Mouse (Mus musculus) MEL (cell line): ENCODE data around the gene Scin. TPM values are rescaled to one million over a fixed set of nuclear protein-coding genes. Genes with fewer than 3 reads are reported as not detected.

ENCODE experiments used
- DNase-seq: peaks from one replicate; pipeline ENCODE4 v3.0.0; 2011; ENCODE audit warnings: low read depth, low spot score
- H3K27ac ChIP-seq: 2 replicates; pipeline ENCODE4 v1.5.1; 2012; ENCODE audit warnings: low read depth, mild to moderate bottlenecking, control low read depth, low read length, moderate library complexity; ENCODE audit not compliant: control insufficient read depth
- H3K27me3 ChIP-seq, 2 experiments: fragments of 150-350 bp in 1 of 2; sonication (generic) in 1 of 2; 2 replicates each; pipeline ENCODE4 v1.6.1; 2012; ENCODE audit warnings: low read length in 2 of 2, mild to moderate bottlenecking in 2 of 2, improper control_type of control experiment in 1 of 2, moderate library complexity in 1 of 2; ENCODE audit not compliant: insufficient read depth in 2 of 2, control insufficient read depth in 1 of 2
- H3K36me3 ChIP-seq, 2 experiments: 2 replicates each; pipeline ENCODE4 v1.6.1; 2012 to 2014; ENCODE audit warnings: low read length in 2 of 2, improper control_type of control experiment in 1 of 2, inconsistent platforms in 1 of 2, mild to moderate bottlenecking in 1 of 2; ENCODE audit not compliant: insufficient read depth in 2 of 2, control insufficient read depth in 1 of 2
- H3K4me1 ChIP-seq, 2 experiments: fragments of 150-350 bp in 1 of 2; sonication (generic) in 1 of 2; 2 replicates each; pipeline ENCODE4 v1.6.1; 2012; ENCODE audit warnings: low read length in 2 of 2, improper control_type of control experiment in 1 of 2, mild to moderate bottlenecking in 1 of 2; ENCODE audit not compliant: insufficient read depth in 2 of 2, control insufficient read depth in 1 of 2
- H3K4me3 ChIP-seq, 2 experiments: fragments of 150-350 bp in 1 of 2; sonication (generic) in 1 of 2; 2 replicates each; pipeline ENCODE4 v1.5.1; 2012; ENCODE audit warnings: low read depth in 2 of 2, low read length in 2 of 2, mild to moderate bottlenecking in 2 of 2, moderate library complexity in 2 of 2, control low read depth in 1 of 2, improper control_type of control experiment in 1 of 2; ENCODE audit not compliant: control insufficient read depth in 1 of 2, insufficient read depth in 1 of 2
- H3K79me2 ChIP-seq: 2 replicates; pipeline ENCODE4 v1.6.1; 2012; ENCODE audit warnings: mild to moderate bottlenecking, low read length, moderate library complexity; ENCODE audit not compliant: control insufficient read depth, poor library complexity, insufficient read depth
- H3K9ac ChIP-seq: 2 replicates; pipeline ENCODE4 v1.6.1; 2012; ENCODE audit warnings: low read depth, mild to moderate bottlenecking, control low read depth, low read length, moderate library complexity; ENCODE audit not compliant: control insufficient read depth, poor library complexity, severe bottlenecking
- H3K9me3 ChIP-seq: fragments of 150-350 bp; sonication (generic); replicated peaks from 2 replicates; pipeline ENCODE4 v1.6.1; 2012; ENCODE audit warnings: mild to moderate bottlenecking, low read length, improper control_type of control experiment, moderate library complexity; ENCODE audit not compliant: insufficient read depth
- E2F4 ChIP-seq: IDR thresholded peaks from 2 replicates; pipeline ENCODE4 v1.6.1; 2011; ENCODE audit warnings: low read depth, low read length, improper control_type of control experiment, borderline replicate concordance
- EP300 ChIP-seq, 2 experiments: IDR thresholded peaks; 2 replicates each; pipeline ENCODE4 v1.6.1; 2011; ENCODE audit warnings: improper control_type of control experiment in 2 of 2, low read length in 2 of 2, low read depth in 1 of 2, mild to moderate bottlenecking in 1 of 2
- HCFC1 ChIP-seq: IDR thresholded peaks from 2 replicates; pipeline ENCODE4 v1.6.1; 2012; ENCODE audit warnings: low read depth, mild to moderate bottlenecking, inconsistent platforms, low read length, improper control_type of control experiment, moderate library complexity
- JUND ChIP-seq: IDR thresholded peaks from 2 replicates; pipeline ENCODE4 v1.6.1; 2011; ENCODE audit warnings: low read depth, mild to moderate bottlenecking, improper control_type of control experiment, low read length
- MAX ChIP-seq: IDR thresholded peaks from 2 replicates; pipeline ENCODE4 v1.6.1; 2011; ENCODE audit warnings: low read length, improper control_type of control experiment
- MEF2A ChIP-seq: IDR thresholded peaks from 2 replicates; pipeline ENCODE4 v1.6.1; 2014; ENCODE audit warnings: low read depth, mild to moderate bottlenecking, inconsistent platforms, low read length, improper control_type of control experiment; ENCODE audit not compliant: poor library complexity, insufficient replicate concordance, severe bottlenecking; ENCODE audit errors: extremely low read depth
- NELFE ChIP-seq: IDR thresholded peaks from 2 replicates; pipeline ENCODE4 v1.6.1; 2011; ENCODE audit warnings: low read depth, low read length, improper control_type of control experiment
- POLR2A ChIP-seq, 2 experiments: IDR thresholded peaks; 2 replicates each; pipeline ENCODE4 v1.6.1; 2011 to 2012; ENCODE audit warnings: low read length in 2 of 2, mild to moderate bottlenecking in 2 of 2, control low read depth in 1 of 2, improper control_type of control experiment in 1 of 2, low read depth in 1 of 2, moderate library complexity in 1 of 2; ENCODE audit not compliant: control insufficient read depth in 1 of 2, insufficient read depth in 1 of 2, poor library complexity in 1 of 2
- RAD21 ChIP-seq: IDR thresholded peaks from 2 replicates; pipeline ENCODE4 v1.6.1; 2011; ENCODE audit warnings: mild to moderate bottlenecking, low read depth, low read length, improper control_type of control experiment
- SIN3A ChIP-seq: IDR thresholded peaks from 2 replicates; pipeline ENCODE4 v1.6.1; 2012; ENCODE audit warnings: low read length, improper control_type of control experiment, inconsistent platforms
- TAL1 ChIP-seq: IDR thresholded peaks from 2 replicates; pipeline ENCODE4 v1.6.1; 2012; ENCODE audit warnings: mild to moderate bottlenecking, inconsistent platforms, low read length, moderate library complexity, mixed read lengths
- UBTF ChIP-seq: IDR thresholded peaks from 2 replicates; pipeline ENCODE4 v1.6.1; 2012; ENCODE audit warnings: low read depth, mild to moderate bottlenecking, inconsistent platforms, low read length, improper control_type of control experiment, moderate library complexity, borderline replicate concordance; ENCODE audit not compliant: insufficient read depth
- USF2 ChIP-seq, 2 experiments: IDR thresholded peaks; 2 replicates each; pipeline ENCODE4 v1.6.1; 2011 to 2012; ENCODE audit warnings: improper control_type of control experiment in 2 of 2, low read length in 2 of 2, borderline replicate concordance in 1 of 2, inconsistent platforms in 1 of 2, low read depth in 1 of 2, mild to moderate bottlenecking in 1 of 2; ENCODE audit not compliant: insufficient read depth in 1 of 2
- ZNF384 ChIP-seq: IDR thresholded peaks from 2 replicates; pipeline ENCODE4 v1.6.1; 2012; ENCODE audit warnings: low read depth, mild to moderate bottlenecking, inconsistent platforms, low read length, improper control_type of control experiment
- polyA plus RNA-seq, 2 experiments: library from polyadenylated mRNA; stranded (reverse) in 1 of 2; unstranded in 1 of 2; fragments of >175 nt in 1 of 2; fragments of >200 nt in 1 of 2; gene quantifications; 2 replicates each; pipeline versions ENCODE4 v1.2.1 to v1.2.4; 2012; ENCODE audit warnings: low replicate concordance in 2 of 2, low read depth in 1 of 2; ENCODE audit not compliant: insufficient read length in 2 of 2, insufficient read depth in 1 of 2, missing spikeins in 1 of 2
- total RNA-seq: library from RNA; depleted of rRNA; stranded (reverse); fragments of 300-350 nt; gene quantifications from 2 replicates; pipeline ENCODE4 v1.2.3, GENCODE M21; 2012

The Scin gene
- total and polyA plus RNA-seq, 3 experiments = 0.03 to 0.04 TPM; not detected in 1

DNA sequence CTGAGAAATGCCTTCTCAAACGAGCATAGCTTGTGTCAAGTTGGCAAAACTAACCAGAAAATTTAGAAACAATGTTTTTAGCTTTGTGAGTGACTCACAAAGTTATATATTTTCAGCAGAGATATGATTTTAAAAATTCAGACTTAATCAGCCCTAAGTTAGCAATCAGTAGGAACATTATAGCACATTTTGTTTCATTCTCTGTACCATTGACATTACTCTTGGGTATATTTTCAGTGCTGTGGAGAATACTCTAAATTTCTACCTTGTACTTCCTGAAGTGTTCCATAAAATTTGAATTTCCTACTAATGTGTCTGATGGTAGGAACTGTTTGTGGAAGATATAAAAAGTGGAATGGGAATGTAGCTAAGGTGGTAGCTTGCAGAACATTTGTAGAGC lies 87.0 kb downstream of the Scin start:
- Histone ChIP-seq H3K27ac (no peak overlapping the region), H3K9ac (no peak overlapping the region), H3K79me2 (no peaks in the 10 kb centered on the region), H3K4me3 (no peak overlapping the region), H3K4me1 (no peaks in the 10 kb centered on the region), H3K27me3 (peaks cover 0 to 2% of the 10 kb centered on the region in 2 experiments; a peak in 2 of 4 replicates), H3K36me3 (no peaks in the 10 kb centered on the region), H3K9me3 (no peaks in the 10 kb centered on the region)
- no peak for TF ChIP-seq MAX
- TF ChIP-seq E2F4 = no peak
- TF ChIP-seq SIN3A = no peak
- no peak for TF ChIP-seq HCFC1
- TF ChIP-seq TAL1 = no peak
- DNase-seq = no peak

DNA sequence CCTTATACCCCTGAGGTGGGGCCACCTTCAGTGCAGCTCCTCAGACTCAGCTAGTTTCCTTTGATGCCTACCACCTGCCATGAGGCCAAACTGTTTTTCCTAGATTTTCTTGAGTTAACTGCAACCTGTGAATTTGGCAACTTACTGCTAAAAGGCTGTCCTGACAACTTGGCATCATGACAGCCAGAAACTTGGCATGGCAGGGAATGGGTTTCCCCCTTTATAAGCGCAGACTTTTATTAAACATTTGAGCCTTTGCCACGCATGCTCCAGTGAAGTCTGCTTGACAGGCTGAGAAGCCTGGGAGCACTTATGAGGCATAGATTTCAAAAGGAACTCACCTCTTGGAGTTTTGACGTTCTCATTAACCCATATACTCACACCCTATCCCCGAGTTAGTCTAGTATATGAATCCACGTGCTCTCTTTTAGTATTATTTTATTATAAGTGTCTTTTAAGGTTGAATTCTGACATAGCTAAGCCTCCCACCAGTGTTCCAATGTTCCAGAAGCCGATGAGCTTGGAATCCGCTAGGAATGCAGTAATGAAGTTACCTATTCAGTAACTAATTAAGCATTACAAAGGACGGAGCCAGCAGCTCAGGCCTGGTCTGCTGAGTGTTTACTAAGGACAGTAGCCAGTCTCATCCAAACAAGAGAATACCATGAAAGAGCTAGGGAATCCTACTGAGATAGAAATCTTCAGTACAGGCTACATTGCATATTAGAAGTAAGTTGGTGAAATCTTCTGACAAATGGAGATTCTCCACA lies 90.0 kb downstream of the Scin start:
- no peaks in the 10 kb centered on the region for H3K9me3 ChIP-seq
- H3K27ac ChIP-seq = no peak overlapping the region
- no peaks in the 10 kb centered on the region; a peak in 1 of 4 replicates for H3K4me1 ChIP-seq
- no peaks in the 10 kb centered on the region; a peak in 2 of 4 replicates for H3K27me3 ChIP-seq
- TF ChIP-seq NELFE (no peak), USF2 (IDR thresholded peaks at IDR 0.05; ENCODE audit: borderline replicate concordance in 1 of 2, insufficient read depth in 1 of 2, low read depth in 1 of 2, low read length in 2 of 2) (no peak), UBTF (no peak), JUND (no peak), EP300 (IDR thresholded peaks at IDR 0.05; ENCODE audit: low read depth in 1 of 2, low read length in 2 of 2) (no peak), ZNF384 (no peak), MEF2A (no peak), POLR2A (IDR thresholded peaks at IDR 0.05; ENCODE audit: control insufficient read depth in 1 of 2, insufficient read depth in 1 of 2, low read depth in 1 of 2, low read length in 2 of 2, poor library complexity in 1 of 2) (no peak), RAD21 (no peak)
- DNase-seq = no peak
- no peaks in the 10 kb centered on the region for H3K79me2 ChIP-seq
- H3K36me3 ChIP-seq = peaks cover 0 to 2% of the 10 kb centered on the region in 2 experiments; a peak in 1 of 4 replicates
- H3K4me3 ChIP-seq = no peak overlapping the region
- no peak overlapping the region for H3K9ac ChIP-seq
